Mouse (Mus musculus): ENCODE data around the gene Olfr1164.

DNA sequence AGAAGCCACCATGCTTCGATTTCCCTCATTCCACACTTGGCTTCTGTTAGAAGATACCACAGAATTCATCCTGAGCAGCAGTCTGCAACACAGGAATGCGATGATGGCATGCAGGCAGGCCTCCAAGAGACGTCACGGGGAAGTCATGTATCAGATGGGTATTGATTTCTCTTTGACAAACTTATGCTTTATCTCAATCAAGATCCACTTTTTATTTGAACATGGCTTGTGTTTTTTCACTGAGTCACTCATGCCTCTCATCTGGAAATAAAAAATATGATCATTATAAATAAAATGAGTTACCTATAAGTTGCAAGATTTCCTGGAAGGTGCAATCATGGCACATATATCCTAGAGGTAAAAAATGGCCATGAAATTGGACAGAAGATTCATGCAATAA is at the start of gene Olfr1164:
- TF ChIP-seq CTCF (IDR thresholded peaks at IDR 0.05; ENCODE audit: low read depth) (no peak), EP300 (optimal IDR thresholded peaks at IDR 0.05) (no peak)
